13 mouse cellular contexts compared by ENCODE assay signal in the genomic region with DNA sequence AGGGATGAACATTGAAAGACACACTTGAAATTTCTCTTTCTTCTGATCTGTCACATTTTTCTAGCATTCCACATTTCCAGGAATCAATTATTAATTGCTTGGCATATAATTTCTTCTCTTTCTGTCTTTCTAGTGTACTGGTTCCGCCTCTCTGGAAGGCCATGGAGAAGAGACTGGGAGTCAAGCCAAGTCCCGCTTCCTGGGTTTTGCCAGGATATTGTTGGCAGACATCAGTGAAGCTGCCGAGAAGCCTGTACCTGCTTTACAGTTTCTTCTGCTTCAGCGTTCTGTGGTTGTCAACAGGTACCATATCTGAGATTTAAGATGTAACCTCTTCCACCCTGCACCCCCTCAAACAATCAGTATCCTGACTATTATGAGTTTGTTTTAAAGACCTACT. TPM values are rescaled to one million over a fixed set of nuclear protein-coding genes. Genes with fewer than 3 reads are reported as not detected.
DNase-seq lines count a peak whose midpoint lies in the region; ATAC-seq lines count a peak whose summit lies in the region.
"Had no signal": no experiment of that assay in that cellular context is flagged by ENCODE, and none has a peak within 500 bp of the region (broad histone marks: within the 10 kb centered on the region; RNA-seq: fewer than 3 reads in every experiment).

No protein-coding gene starts in this region.

- H3K9ac ChIP-seq in forebrain, embryonic 14.5 days (ENCODE audit: low read length): no peak overlapping the region
- H3K9ac ChIP-seq in forebrain, embryonic 11.5 days (ENCODE audit: low read length): no peak overlapping the region
- H3K9ac ChIP-seq: forebrain, embryonic 13.5 days; limb, embryonic 12.5 days had no signal

- no peaks in the 10 kb centered on the region for H3K27me3 ChIP-seq in forebrain, embryonic 14.5 days (replicated peaks; ENCODE audit: control insufficient read depth, insufficient read depth, low read length)
- H3K27me3 ChIP-seq in forebrain, embryonic 11.5 days (ENCODE audit: control insufficient read depth, insufficient read depth, low read length): no peaks in the 10 kb centered on the region
- H3K27me3 ChIP-seq: forebrain, embryonic 13.5 days; limb, embryonic 12.5 days had no signal

- peaks cover 31% of the 10 kb centered on the region for H3K36me3 ChIP-seq in forebrain, embryonic 14.5 days (ENCODE audit: control insufficient read depth, insufficient read depth, low read length)
- no peaks in the 10 kb centered on the region for H3K36me3 ChIP-seq in forebrain, embryonic 11.5 days (ENCODE audit: control insufficient read depth, insufficient read depth, low read length)

- no peak overlapping the region for H3K4me2 ChIP-seq in forebrain, embryonic 14.5 days (ENCODE audit: low read length)
- H3K4me2 ChIP-seq in forebrain, embryonic 11.5 days (ENCODE audit: low read depth, low read length, severe bottlenecking): no peak overlapping the region
- H3K4me2 ChIP-seq: forebrain, embryonic 13.5 days; limb, embryonic 12.5 days had no signal

- ATAC-seq in forebrain, embryonic 14.5 days: no peak
- ATAC-seq in forebrain, embryonic 11.5 days (replicated peaks; ENCODE audit: low FRiP score): no peak
- no peak for ATAC-seq in monocyte, adult 5-6 weeks (replicated peaks; ENCODE audit: insufficient number of reproducible peaks, low FRiP score, low TSS enrichment, poor library complexity, severe bottlenecking)
- ATAC-seq: forebrain, embryonic 13.5 days had no signal

- H3K27ac ChIP-seq in forebrain, embryonic 14.5 days (ENCODE audit: low read depth, low read length): no peak overlapping the region
- H3K27ac ChIP-seq in forebrain, embryonic 11.5 days (ENCODE audit: low read depth, low read length): no peak overlapping the region
- H3K27ac ChIP-seq: forebrain, embryonic 13.5 days; heart, embryonic 10.5 days; limb, embryonic 12.5 days; macrophage had no signal

- no peaks in the 10 kb centered on the region for H3K9me3 ChIP-seq in forebrain, embryonic 14.5 days (replicated peaks; ENCODE audit: control insufficient read depth, low read length)
- no peaks in the 10 kb centered on the region for H3K9me3 ChIP-seq in forebrain, embryonic 11.5 days (ENCODE audit: control insufficient read depth, low read length)
- H3K9me3 ChIP-seq: forebrain, embryonic 13.5 days; heart, embryonic 10.5 days; limb, embryonic 12.5 days had no signal

- 58% methylated on average over 4 of the region's 4 CpGs for WGBS in forebrain, embryonic 14.5 days
- 93% methylated on average over 4 of the region's 4 CpGs for WGBS in forebrain, embryonic 11.5 days

- no peak overlapping the region for H3K4me3 ChIP-seq in forebrain, embryonic 14.5 days (ENCODE audit: low read depth, low read length)
- H3K4me3 ChIP-seq in forebrain, embryonic 11.5 days (ENCODE audit: low read depth, low read length): no peak overlapping the region
- H3K4me3 ChIP-seq: forebrain, embryonic 13.5 days; heart, embryonic 10.5 days; limb, embryonic 12.5 days had no signal

- peaks cover 20% of the 10 kb centered on the region for H3K4me1 ChIP-seq in forebrain, embryonic 14.5 days (ENCODE audit: control insufficient read depth, insufficient read depth, low read length)
- peaks cover 7% of the 10 kb centered on the region for H3K4me1 ChIP-seq in forebrain, embryonic 11.5 days (replicated peaks; ENCODE audit: control insufficient read depth, insufficient read depth, low read length)

- peak; percentile 59 for DNase-seq in forebrain, embryonic 14.5 days (ENCODE audit: low spot score)
- DNase-seq in forebrain, embryonic 11.5 days (ENCODE audit: low spot score): no peak
- peak; percentile 47 for DNase-seq in layer of hippocampus, adult 9-11 months
- no peak for DNase-seq in layer of hippocampus, adult 9-10 months (ENCODE audit: low spot score)
- DNase-seq in adipocyte (ENCODE audit: low spot score): peak; percentile 78
- DNase-seq in cerebellum, postnatal 36 days: peak; percentile 87 to 92
- no peak for DNase-seq in B cell, adult 2 months
- DNase-seq: thymus, adult 18-20 months had no signal

RNA-seq across cellular contexts. Expression of a gene that starts 3.4 kb away (rescaled TPM):
- 28.2 and 35.4 TPM in 2 replicates for polyA plus RNA-seq in forebrain, embryonic 14.5 days (2014; fragmentation: Nextera tagmentation; extraction: Ambion mirVana)
- 30.1 and 31.5 TPM in 2 replicates for polyA plus RNA-seq in forebrain, embryonic 11.5 days (2014; fragmentation: Nextera tagmentation; extraction: Ambion mirVana)
- 18.5 to 37.3 TPM (median 20.5 TPM) in 3 replicates for total RNA-seq in monocyte, adult 5-6 weeks (2017)

RNA-seq across cellular contexts. Expression of a gene that starts 3.5 kb away (rescaled TPM):
- polyA plus RNA-seq in forebrain, embryonic 14.5 days (2014; fragmentation: Nextera tagmentation; extraction: Ambion mirVana): 47.8 and 79.3 TPM in 2 replicates
- polyA plus RNA-seq in forebrain, embryonic 11.5 days (2014; fragmentation: Nextera tagmentation; extraction: Ambion mirVana): 37.3 and 39.7 TPM in 2 replicates
- 4.7 to 9.4 TPM (median 6.5 TPM) in 3 replicates for total RNA-seq in monocyte, adult 5-6 weeks (2017)

RNA-seq across cellular contexts. Expression of a gene that starts 20.7 kb away (rescaled TPM):
- 0.69 and 1.0 TPM in 2 replicates for polyA plus RNA-seq in forebrain, embryonic 14.5 days (2014; fragmentation: Nextera tagmentation; extraction: Ambion mirVana)
- polyA plus RNA-seq in forebrain, embryonic 11.5 days (2014; fragmentation: Nextera tagmentation; extraction: Ambion mirVana): 0.21 and 0.32 TPM in 2 replicates
- not detected in 3 replicates for total RNA-seq in monocyte, adult 5-6 weeks (2017)
- polyA plus RNA-seq: heart, embryonic 10.5 days; limb, embryonic 12.5 days; macrophage had no signal

Comparison
In these comparisons a context has a peak if more than half of its experiments do, and no peak if none do; other contexts are left out.
1. DNase-seq: peak in forebrain, embryonic 14.5 days (single experiment), layer of hippocampus, adult 9-11 months (single experiment), adipocyte (single experiment) and cerebellum, postnatal 36 days (2 of 2); none in forebrain, embryonic 11.5 days (single experiment), layer of hippocampus, adult 9-10 months (single experiment) and B cell, adult 2 months (0 of 2).